Mouse (Mus musculus): ENCODE measurements at regions not wholly inside any gene's neighbourhood (a gene's known extent, or its start where the extent isn't known, plus 50 kb on each side); places are given as distances from the start of the nearest gene placed in this dataset.
A peak's percentile ranks its signal among the peaks of the same experiment; 100 is the strongest.

DNA sequence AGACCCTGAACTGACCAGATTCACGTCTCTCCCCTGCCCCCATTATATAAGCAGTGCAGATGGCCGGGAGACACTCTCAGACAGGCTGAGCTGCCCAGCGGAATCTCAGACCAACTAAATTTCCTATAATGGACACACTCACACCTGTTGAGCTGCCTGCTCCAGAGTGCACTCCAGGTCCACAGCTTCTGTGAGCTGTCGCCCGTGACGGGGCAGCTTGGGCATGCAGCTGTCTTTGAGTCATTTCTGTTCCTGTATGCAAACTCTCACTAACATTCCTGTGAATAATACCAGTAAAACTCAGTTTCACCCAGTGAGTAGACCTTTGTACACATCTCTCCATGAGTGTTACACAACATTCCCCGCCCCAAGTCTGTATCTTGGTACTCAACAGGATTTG, 269.4 kb upstream of the Rnaseh2b start (continued):
- TF ChIP-seq IRF4 (IDR thresholded peaks at IDR 0.05; ENCODE audit: low read depth, low read length): peak; percentile 85
- no peak for TF ChIP-seq ELF1 (IDR thresholded peaks at IDR 0.05; ENCODE audit: low read depth, low read length)
- TF ChIP-seq ETS1 (conservative IDR thresholded peaks at IDR 0.05; ENCODE audit: low read depth, low read length): peak; percentile 57

DNA sequence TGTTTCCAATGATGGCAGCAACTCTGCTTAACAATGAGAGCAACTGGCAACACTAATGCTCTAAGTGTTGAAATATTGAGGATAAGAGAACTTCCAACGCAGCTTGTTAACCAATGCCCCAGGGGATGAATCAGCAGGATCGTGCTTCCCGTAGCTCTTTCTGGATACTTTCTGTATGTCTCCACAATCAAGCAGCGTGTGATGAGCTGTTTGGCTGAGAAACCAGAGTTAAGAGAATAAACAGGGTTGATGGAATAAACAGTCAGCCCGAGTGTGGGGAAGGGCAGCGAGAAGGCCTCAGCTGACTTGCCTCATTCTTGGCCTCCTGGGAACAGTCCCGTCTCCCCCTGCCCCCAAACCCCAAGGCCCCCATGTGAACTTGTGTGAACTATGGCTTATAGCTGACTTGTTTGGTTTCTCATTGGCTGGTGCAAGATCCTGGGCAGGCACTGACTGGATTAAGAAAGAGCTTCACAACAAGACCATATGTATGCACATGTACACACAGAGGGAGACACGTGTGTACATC, 264.6 kb upstream of the Rnaseh2b start:
- TF ChIP-seq JUN (IDR thresholded peaks at IDR 0.05; ENCODE audit: insufficient read depth, low read depth, low read length) (no peak), CTCF (conservative IDR thresholded peaks at IDR 0.05 in 1 of 2, IDR thresholded peaks at IDR 0.05 in 1 of 2; ENCODE audit: low read depth in 2 of 2, low read length in 2 of 2) (no peak), TBP (conservative IDR thresholded peaks at IDR 0.05; ENCODE audit: low read depth, low read length) (no peak), JUND (conservative IDR thresholded peaks at IDR 0.05; ENCODE audit: low read depth, low read length) (no peak), E2F4 (IDR thresholded peaks at IDR 0.05; ENCODE audit: insufficient replicate concordance, low read depth, low read length) (no peak), ETS1 (conservative IDR thresholded peaks at IDR 0.05; ENCODE audit: low read depth, low read length) (no peak), NRF1 (IDR thresholded peaks at IDR 0.05; ENCODE audit: low read depth, low read length) (no peak), USF2 (conservative IDR thresholded peaks at IDR 0.05; ENCODE audit: low read depth, low read length) (no peak), RAD21 (IDR thresholded peaks at IDR 0.05; ENCODE audit: low read depth, low read length) (no peak), ZMIZ1 (IDR thresholded peaks at IDR 0.05; ENCODE audit: low read depth, low read length) (no peak), KAT2A (IDR thresholded peaks at IDR 0.05; ENCODE audit: insufficient replicate concordance, low read length) (no peak), RCOR1 (conservative IDR thresholded peaks at IDR 0.05; ENCODE audit: low read depth, low read length) (no peak), MAX (IDR thresholded peaks at IDR 0.05; ENCODE audit: low read length) (no peak)
- H3K9me3 ChIP-seq (replicated peaks; ENCODE audit: low read length): peaks cover 4% of the 10 kb centered on the region
- peaks cover 3 to 16% of the 10 kb centered on the region in 2 experiments for H3K4me1 ChIP-seq (ENCODE audit: control insufficient read depth in 1 of 2, insufficient read depth in 2 of 2)
- no peaks in the 10 kb centered on the region for H3K36me3 ChIP-seq (replicated peaks in 1 of 2; ENCODE audit: control insufficient read depth in 1 of 2, insufficient read depth in 1 of 2, low read length in 1 of 2)
- H3K79me2 ChIP-seq (replicated peaks; ENCODE audit: control insufficient read depth, extremely low read depth, insufficient read depth, poor library complexity, severe bottlenecking): no peaks in the 10 kb centered on the region
- H3K4me3 ChIP-seq (replicated peaks in 1 of 3; ENCODE audit: low read depth in 2 of 3, low read length in 2 of 3, poor library complexity in 1 of 3): no peak overlapping the region
- no peak for DNase-seq (ENCODE audit: extremely low read depth)
- H3K9ac ChIP-seq (ENCODE audit: insufficient read depth, low read depth): no peak overlapping the region
- in situ Hi-C loops (cut with MboI; ENCODE audit: low pct_ligation_motif_present, low pct_unique_long_range_greater_than_20kb, low sequenced_read_pairs) (loop anchor here (25.0 kb wide), 1 partner anchor 466 kb away; the partner anchor contains the start of gene Spryd7), dilution Hi-C loops (cut with MboI; ENCODE audit: extremely low pct_ligation_motif_present, extremely low pct_unique_long_range_greater_than_20kb, low sequenced_read_pairs) (no loop called here)
- no peak overlapping the region for H3K4me2 ChIP-seq (ENCODE audit: insufficient read depth, low read depth, poor library complexity, severe bottlenecking)
- no peak overlapping the region for H3K27ac ChIP-seq (ENCODE audit: insufficient read depth, low read depth)
- no peaks in the 10 kb centered on the region for H3K27me3 ChIP-seq (replicated peaks)

DNA sequence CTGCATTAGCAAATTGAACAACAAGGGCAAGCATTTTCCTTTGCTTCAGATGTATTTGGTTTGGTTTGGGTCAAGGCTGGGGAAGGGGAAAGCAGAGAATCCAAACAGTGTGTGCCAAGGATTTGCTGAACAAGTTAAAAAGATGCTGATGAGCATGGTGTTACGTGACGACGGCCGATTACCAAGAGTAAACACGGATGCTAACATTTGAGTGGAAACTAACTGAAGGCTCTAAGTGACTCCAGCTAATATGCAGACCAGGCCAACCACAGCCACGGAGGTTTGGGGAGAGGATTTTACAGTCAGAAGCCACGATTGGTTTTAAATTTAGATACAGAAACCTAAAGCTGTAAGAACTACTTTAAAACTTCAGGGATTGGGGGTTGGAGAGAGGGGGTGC, 262.3 kb upstream of the Rnaseh2b start:
- dilution Hi-C loops (cut with MboI; ENCODE audit: extremely low pct_ligation_motif_present, extremely low pct_unique_long_range_greater_than_20kb, low sequenced_read_pairs) (no loop called here), in situ Hi-C loops (cut with MboI; ENCODE audit: low pct_ligation_motif_present, low pct_unique_long_range_greater_than_20kb, low sequenced_read_pairs) (loop anchor here (25.0 kb wide), 1 partner anchor 468 kb away; the partner anchor contains the start of gene Spryd7)
- Histone ChIP-seq H3K4me2 (ENCODE audit: insufficient read depth, low read depth, poor library complexity, severe bottlenecking) (no peak overlapping the region), H3K9me3 (replicated peaks; ENCODE audit: low read length) (peaks cover 4% of the 10 kb centered on the region), H3K4me3 (replicated peaks in 1 of 3; ENCODE audit: low read depth in 2 of 3, low read length in 2 of 3, poor library complexity in 1 of 3) (no peak overlapping the region), H3K79me2 (replicated peaks; ENCODE audit: control insufficient read depth, extremely low read depth, insufficient read depth, poor library complexity, severe bottlenecking) (no peaks in the 10 kb centered on the region), H3K9ac (ENCODE audit: insufficient read depth, low read depth) (no peak overlapping the region), H3K36me3 (replicated peaks in 1 of 2; ENCODE audit: control insufficient read depth in 1 of 2, insufficient read depth in 1 of 2, low read length in 1 of 2) (no peaks in the 10 kb centered on the region), H3K27me3 (replicated peaks) (no peaks in the 10 kb centered on the region), H3K27ac (ENCODE audit: insufficient read depth, low read depth) (no peak overlapping the region), H3K4me1 (ENCODE audit: control insufficient read depth in 1 of 2, insufficient read depth in 2 of 2) (0 out of 4 replicates have a peak, but pooled peaks cover 0 to 4% of the 10 kb centered on the region in 2 experiments)
- no peak for DNase-seq (ENCODE audit: extremely low read depth)
- no peak for TF ChIP-seq EP300 (IDR thresholded peaks at IDR 0.05; ENCODE audit: low read length)
- no peak for TF ChIP-seq PAX5 (IDR thresholded peaks at IDR 0.05; ENCODE audit: low read length)
- no peak for TF ChIP-seq HCFC1 (IDR thresholded peaks at IDR 0.05; ENCODE audit: low read depth, low read length)
- no peak for TF ChIP-seq TCF12 (IDR thresholded peaks at IDR 0.05; ENCODE audit: low read depth, low read length)
- TF ChIP-seq JUND (conservative IDR thresholded peaks at IDR 0.05; ENCODE audit: low read depth, low read length): no peak
- no peak for TF ChIP-seq ZNF384 (IDR thresholded peaks at IDR 0.05; ENCODE audit: low read depth, low read length)
- TF ChIP-seq NELFE (IDR thresholded peaks at IDR 0.05; ENCODE audit: low read depth, low read length): no peak
- no peak for TF ChIP-seq UBTF (IDR thresholded peaks at IDR 0.05; ENCODE audit: low read depth, low read length)
- TF ChIP-seq TBP (conservative IDR thresholded peaks at IDR 0.05; ENCODE audit: low read depth, low read length): no peak
- no peak for TF ChIP-seq POLR2AphosphoS2 (IDR thresholded peaks at IDR 0.05; ENCODE audit: low read depth, low read length)
- no peak for TF ChIP-seq GABPA (IDR thresholded peaks at IDR 0.05; ENCODE audit: insufficient replicate concordance, low read depth, low read length)
- no peak for TF ChIP-seq POLR2A (IDR thresholded peaks at IDR 0.05; ENCODE audit: low read depth, low read length)
- TF ChIP-seq CTCF (conservative IDR thresholded peaks at IDR 0.05 in 1 of 2, IDR thresholded peaks at IDR 0.05 in 1 of 2; ENCODE audit: low read depth in 2 of 2, low read length in 2 of 2): no peak
- TF ChIP-seq ELF1 (IDR thresholded peaks at IDR 0.05; ENCODE audit: low read depth, low read length): no peak
- no peak for TF ChIP-seq ZC3H11A (IDR thresholded peaks at IDR 0.05; ENCODE audit: low read depth, low read length)
- no peak for TF ChIP-seq E2F4 (IDR thresholded peaks at IDR 0.05; ENCODE audit: insufficient replicate concordance, low read depth, low read length)
- no peak for TF ChIP-seq CHD1 (IDR thresholded peaks at IDR 0.05; ENCODE audit: low read depth, low read length)
- TF ChIP-seq ZMIZ1 (IDR thresholded peaks at IDR 0.05; ENCODE audit: low read depth, low read length): no peak

All from CH12.LX (cell line).